Mouse (Mus musculus) hindbrain, embryonic 11.5 days (tissue): ENCODE data around the gene Casp12. TPM values are rescaled to one million over a fixed set of nuclear protein-coding genes. Genes with fewer than 3 reads are reported as not detected.

Experiments used
- ATAC-seq: fragments of 200-750 bp; cut with Nextera tagmentation; 2 replicates; pipeline ENCODE4 v1.8.0; 2017; ENCODE audit warnings: mild to moderate bottlenecking, moderate TSS enrichment, moderate library complexity; ENCODE audit not compliant: low FRiP score
- DNase-seq: peaks from one replicate; pipeline ENCODE4 v3.0.0-alpha.2; 2015; ENCODE audit warnings: low spot score
- H3K27ac ChIP-seq: fragments of 300-500 bp; sonication (generic); 2 replicates; pipeline ENCODE4 v1.5.1; 2014; ENCODE audit warnings: mild to moderate bottlenecking, low read depth, low read length
- H3K27me3 ChIP-seq: fragments of 300-500 bp; sonication (generic); 2 replicates; pipeline ENCODE4 v1.6.1; 2014; ENCODE audit warnings: mild to moderate bottlenecking, low read length, moderate library complexity, mixed read lengths; ENCODE audit not compliant: control insufficient read depth, insufficient read depth
- H3K36me3 ChIP-seq: fragments of 300-500 bp; sonication (generic); 2 replicates; pipeline ENCODE4 v1.6.1; 2014; ENCODE audit warnings: mild to moderate bottlenecking, low read length, moderate library complexity, mixed read lengths; ENCODE audit not compliant: control insufficient read depth, insufficient read depth
- H3K4me1 ChIP-seq: fragments of 300-500 bp; sonication (generic); replicated peaks from 2 replicates; pipeline ENCODE4 v1.6.1; 2014; ENCODE audit warnings: low read length, mixed read lengths; ENCODE audit not compliant: control insufficient read depth, insufficient read depth
- H3K4me2 ChIP-seq: fragments of 300-500 bp; sonication (generic); replicated peaks from 2 replicates; pipeline ENCODE4 v1.6.1; 2014; ENCODE audit warnings: mild to moderate bottlenecking, low read depth, low read length
- H3K4me3 ChIP-seq: fragments of 300-500 bp; sonication (generic); 2 replicates; pipeline ENCODE4 v1.5.1; 2014; ENCODE audit warnings: low read depth, low read length
- H3K9ac ChIP-seq: fragments of 300-500 bp; sonication (generic); 2 replicates; pipeline ENCODE4 v1.6.1; 2014; ENCODE audit warnings: low read depth, low read length
- H3K9me3 ChIP-seq: fragments of 300-500 bp; sonication (generic); 2 replicates; pipeline ENCODE4 v1.6.1; 2016; ENCODE audit warnings: low read length; ENCODE audit not compliant: control insufficient read depth
- WGBS: fragments of 180-500 bp; shearing (Covaris S2); extraction: QIAGEN DNeasy Blood & Tissue Kit; methylation state at CpG from one replicate; pipeline ENCODE4 v1.1.7; 2014; 5-methylcytosine and 5-hydroxymethylcytosine counted together
- polyA plus RNA-seq: library from polyadenylated mRNA; unstranded; fragments of >200 nt; fragmentation: Nextera tagmentation; extraction: Ambion mirVana; gene quantifications from 2 replicates; pipeline ENCODE4 v1.2.1, GENCODE M21; 2014

The Casp12 gene
- polyA plus RNA-seq, result not detected in 2 replicates

GRCm38 (mm10) chr9:5345291-5345898 lies at the start of gene Casp12:
Casp12 (plus strand) TSS chr9:5345430.
- WGBS, result 83% methylated on average over 4 of the region's 4 CpGs

GRCm38 (mm10) chr9:5296354-5297237 lies 48.6 kb upstream of the Casp12 start:
- H3K27ac ChIP-seq, result no peak overlapping the region
- no peaks in the 10 kb centered on the region for H3K27me3 ChIP-seq
- no peak overlapping the region for H3K9ac ChIP-seq
- H3K4me1 ChIP-seq, result no peaks in the 10 kb centered on the region
- no peaks in the 10 kb centered on the region for H3K36me3 ChIP-seq
- WGBS, result 77% methylated on average over 2 of the region's 2 CpGs
- DNase-seq, result no peak
- H3K4me2 ChIP-seq, result no peak overlapping the region
- H3K9me3 ChIP-seq, result no peaks in the 10 kb centered on the region
- no peak for ATAC-seq
- H3K4me3 ChIP-seq, result no peak overlapping the region

More at GRCm38 (mm10) chr9:5345291-5345898, at the start of gene Casp12:
- Histone ChIP-seq H3K9me3 (no peaks in the 10 kb centered on the region), H3K4me2 (no peak within 1 kb of the TSS), H3K36me3 (no peaks in the 10 kb centered on the region), H3K9ac (no peak within 1 kb of the TSS), H3K4me3 (no peak within 1 kb of the TSS), H3K4me1 (no peaks in the 10 kb centered on the region), H3K27me3 (no peaks in the 10 kb centered on the region), H3K27ac (no peak within 1 kb of the TSS)
- DNase-seq (no peak), ATAC-seq (no peak)

GRCm38 (mm10) chr9:5298329-5299131 lies 46.7 kb upstream of the Casp12 start, which contains the start of gene Casp1:
Casp1 (plus strand) TSS chr9:5298517.
- no peak within 1 kb of the TSS for H3K4me2 ChIP-seq
- ATAC-seq, result no peak
- H3K36me3 ChIP-seq, result no peaks in the 10 kb centered on the region
- H3K9ac ChIP-seq, result no peak within 1 kb of the TSS
- H3K4me3 ChIP-seq, result no peak within 1 kb of the TSS
- H3K9me3 ChIP-seq, result no peaks in the 10 kb centered on the region
- DNase-seq, result no peak
- 76% methylated on average over 11 of the region's 11 CpGs for WGBS
- no peaks in the 10 kb centered on the region for H3K4me1 ChIP-seq
- no peak within 1 kb of the TSS for H3K27ac ChIP-seq
- no peaks in the 10 kb centered on the region for H3K27me3 ChIP-seq

- no peaks in the 10 kb centered on the region for H3K27me3 ChIP-seq
- no peaks in the 10 kb centered on the region for H3K9me3 ChIP-seq
- H3K4me1 ChIP-seq, result no peaks in the 10 kb centered on the region
- H3K36me3 ChIP-seq, result no peaks in the 10 kb centered on the region
- ATAC-seq, result no peak
- H3K9ac ChIP-seq, result no peak overlapping the region
- no peak for DNase-seq
- no peak overlapping the region for H3K27ac ChIP-seq
- 84% methylated on average over 2 of the region's 2 CpGs for WGBS
- H3K4me2 ChIP-seq, result no peak overlapping the region
- no peak overlapping the region for H3K4me3 ChIP-seq
Observed at GRCm38 (mm10) chr9:5299132-5299381, 46.2 kb upstream of the Casp12 start.

GRCm38 (mm10) chr9:5308561-5308960 lies 36.7 kb upstream of the Casp12 start, which contains the start of gene Casp4:
Casp4 (plus strand) TSS chr9:5308828.
- no peak within 1 kb of the TSS for H3K4me2 ChIP-seq
- H3K27ac ChIP-seq, result no peak within 1 kb of the TSS
- ATAC-seq (no peak), DNase-seq (no peak)
- 77% methylated on average over 5 of the region's 5 CpGs for WGBS
- no peaks in the 10 kb centered on the region for H3K36me3 ChIP-seq
- H3K9me3 ChIP-seq, result no peaks in the 10 kb centered on the region
- no peak within 1 kb of the TSS for H3K9ac ChIP-seq
- H3K4me3 ChIP-seq, result no peak within 1 kb of the TSS
- H3K4me1 ChIP-seq, result no peaks in the 10 kb centered on the region
- no peaks in the 10 kb centered on the region for H3K27me3 ChIP-seq

GRCm38 (mm10) chr9:5310112-5310511 lies 35.1 kb upstream of the Casp12 start:
- Histone ChIP-seq H3K9ac (no peak overlapping the region), H3K9me3 (no peaks in the 10 kb centered on the region), H3K4me3 (no peak overlapping the region), H3K4me2 (no peak overlapping the region), H3K4me1 (no peaks in the 10 kb centered on the region), H3K36me3 (no peaks in the 10 kb centered on the region), H3K27me3 (no peaks in the 10 kb centered on the region), H3K27ac (no peak overlapping the region)
- DNase-seq (no peak), ATAC-seq (no peak)

- Histone ChIP-seq H3K9me3 (no peaks in the 10 kb centered on the region), H3K9ac (no peak overlapping the region), H3K27me3 (no peaks in the 10 kb centered on the region), H3K4me1 (no peaks in the 10 kb centered on the region), H3K4me3 (no peak overlapping the region), H3K4me2 (no peak overlapping the region), H3K36me3 (no peaks in the 10 kb centered on the region), H3K27ac (no peak overlapping the region)
- WGBS, result 71% methylated on average over 4 of the region's 4 CpGs
- no peak for DNase-seq
- no peak for ATAC-seq
Observed at GRCm38 (mm10) chr9:5311435-5311834, 33.8 kb upstream of the Casp12 start.

- DNase-seq, result no peak
- no peak overlapping the region for H3K4me3 ChIP-seq
- H3K4me1 ChIP-seq, result no peaks in the 10 kb centered on the region
- H3K27ac ChIP-seq, result no peak overlapping the region
- no peak overlapping the region for H3K9ac ChIP-seq
- H3K27me3 ChIP-seq, result no peaks in the 10 kb centered on the region
- WGBS, result 81% methylated on average over 3 of the region's 3 CpGs
- ATAC-seq, result no peak
- H3K4me2 ChIP-seq, result no peak overlapping the region
- H3K36me3 ChIP-seq, result no peaks in the 10 kb centered on the region
- no peaks in the 10 kb centered on the region for H3K9me3 ChIP-seq
Observed at GRCm38 (mm10) chr9:5328204-5328603, 17.0 kb upstream of the Casp12 start.
